Mouse (Mus musculus) kidney, embryonic 14.5 days (tissue): Measurements from ENCODE around the gene Ephb2. TPM values are rescaled to one million over a fixed set of nuclear protein-coding genes. Genes with fewer than 3 reads are reported as not detected.

Experiments used
- ATAC-seq: fragments of 200-750 bp; cut with Nextera tagmentation; 2 replicates; pipeline ENCODE4 v1.8.0; 2017; ENCODE audit warnings: moderate number of reproducible peaks, mild to moderate bottlenecking, moderate TSS enrichment, moderate library complexity; ENCODE audit not compliant: low FRiP score, low TSS enrichment
- H3K27ac ChIP-seq: fragments of 300-500 bp; sonication (generic); 2 replicates; pipeline ENCODE4 v1.5.1; 2014; ENCODE audit warnings: low read depth, mild to moderate bottlenecking, low read length, moderate library complexity, mixed read lengths
- H3K27me3 ChIP-seq: fragments of 300-500 bp; sonication (generic); 2 replicates; pipeline ENCODE4 v1.6.1; 2014; ENCODE audit warnings: mild to moderate bottlenecking, low read length; ENCODE audit not compliant: control insufficient read depth, insufficient read depth
- H3K36me3 ChIP-seq: fragments of 300-500 bp; sonication (generic); 2 replicates; pipeline ENCODE4 v1.6.1; 2014; ENCODE audit warnings: low read length, mixed read lengths; ENCODE audit not compliant: control insufficient read depth, insufficient read depth
- H3K4me1 ChIP-seq: fragments of 300-500 bp; sonication (generic); 2 replicates; pipeline ENCODE4 v1.6.1; 2014; ENCODE audit warnings: low read length, mixed read lengths; ENCODE audit not compliant: control insufficient read depth, insufficient read depth
- H3K4me2 ChIP-seq: fragments of 300-500 bp; sonication (generic); replicated peaks from 2 replicates; pipeline ENCODE4 v1.6.1; 2014; ENCODE audit warnings: low read depth, mild to moderate bottlenecking, low read length
- H3K4me3 ChIP-seq: fragments of 300-500 bp; sonication (generic); 2 replicates; pipeline ENCODE4 v1.5.1; 2014; ENCODE audit warnings: mild to moderate bottlenecking, low read length
- H3K9ac ChIP-seq: fragments of 300-500 bp; sonication (generic); 2 replicates; pipeline ENCODE4 v1.6.1; 2014; ENCODE audit warnings: low read depth, mild to moderate bottlenecking, low read length, moderate library complexity
- H3K9me3 ChIP-seq: fragments of 300-500 bp; sonication (generic); 2 replicates; pipeline ENCODE4 v1.6.1; 2016; ENCODE audit warnings: low read length; ENCODE audit not compliant: control insufficient read depth
- WGBS: fragments of 180-500 bp; shearing (Covaris S2); extraction: QIAGEN DNeasy Blood & Tissue Kit; methylation state at CpG from one replicate; pipeline ENCODE4 v1.1.7; 2014; 5-methylcytosine and 5-hydroxymethylcytosine counted together
- polyA plus RNA-seq: library from polyadenylated mRNA; unstranded; fragments of >200 nt; fragmentation: Nextera tagmentation; extraction: Ambion mirVana; gene quantifications from 2 replicates; pipeline ENCODE4 v1.2.1, GENCODE M21; 2014

Gene Ephb2
- polyA plus RNA-seq, 1 experiment from 2014 or later, result 9.1 TPM

GRCm38 (mm10) chr4:136695696-136696095 is 140.1 kb downstream of the Ephb2 start:
- H3K27ac ChIP-seq, result no peak overlapping the region
- no peak overlapping the region for H3K4me3 ChIP-seq
- no peaks in the 10 kb centered on the region; the same call in 1 of the 2 replicates for H3K9me3 ChIP-seq
- WGBS, result 93% methylated on average over 9 of the region's 9 CpGs
- H3K27me3 ChIP-seq, result no peaks in the 10 kb centered on the region
- no peak for ATAC-seq
- 0 out of 2 replicates have a peak, but pooled peaks cover 3% of the 10 kb centered on the region for H3K4me1 ChIP-seq
- peaks cover 27% of the 10 kb centered on the region for H3K36me3 ChIP-seq
- no peak overlapping the region for H3K9ac ChIP-seq
- no peak overlapping the region for H3K4me2 ChIP-seq

- H3K36me3 ChIP-seq, result peaks cover 26% of the 10 kb centered on the region
- H3K9me3 ChIP-seq, result no peaks in the 10 kb centered on the region; the same call in 1 of the 2 replicates
- H3K9ac ChIP-seq, result no peak overlapping the region
- no peak for ATAC-seq
- peaks cover 11% of the 10 kb centered on the region; the same call in 1 of the 2 replicates for H3K4me1 ChIP-seq
- H3K27ac ChIP-seq, result no peak overlapping the region
- no peak overlapping the region for H3K4me2 ChIP-seq
- 90% methylated on average over 12 of the region's 12 CpGs for WGBS
- no peaks in the 10 kb centered on the region for H3K27me3 ChIP-seq
- H3K4me3 ChIP-seq, result no peak overlapping the region
Measured at GRCm38 (mm10) chr4:136690034-136690433, 145.8 kb downstream of the Ephb2 start.

- Histone ChIP-seq H3K27me3 (no peaks in the 10 kb centered on the region), H3K4me2 (no peak overlapping the region), H3K36me3 (peaks cover 10% of the 10 kb centered on the region; the same call in 1 of the 2 replicates), H3K9ac (no peak overlapping the region), H3K9me3 (no peaks in the 10 kb centered on the region; the same call in 1 of the 2 replicates), H3K4me1 (peaks cover 16% of the 10 kb centered on the region; the same call in 1 of the 2 replicates), H3K4me3 (no peak overlapping the region), H3K27ac (no peak overlapping the region)
- ATAC-seq, result no peak
- WGBS, result 72% methylated on average over 4 of the region's 4 CpGs
Measured at GRCm38 (mm10) chr4:136688113-136688512, 147.7 kb downstream of the Ephb2 start.

- no peak overlapping the region for H3K9ac ChIP-seq
- H3K36me3 ChIP-seq, result no peaks in the 10 kb centered on the region; the same call in 1 of the 2 replicates
- ATAC-seq, result peak; percentile 82
Measured at GRCm38 (mm10) chr4:136685431-136685869, 150.3 kb downstream of the Ephb2 start.

GRCm38 (mm10) chr4:136684485-136684884 is 151.3 kb downstream of the Ephb2 start:
- no peaks in the 10 kb centered on the region for H3K9me3 ChIP-seq
- H3K4me1 ChIP-seq, result peaks cover 20% of the 10 kb centered on the region; the same call in 1 of the 2 replicates
- H3K4me2 ChIP-seq, result no peak overlapping the region
- no peaks in the 10 kb centered on the region for H3K27me3 ChIP-seq
- H3K27ac ChIP-seq, result no peak overlapping the region
- H3K4me3 ChIP-seq, result no peak overlapping the region
- H3K36me3 ChIP-seq, result no peaks in the 10 kb centered on the region
- no peak overlapping the region for H3K9ac ChIP-seq
- ATAC-seq, result 0 out of 2 replicates have a peak, but pooled peaks have one; percentile 11
- WGBS, result 84% methylated on average over 6 of the region's 6 CpGs

More at GRCm38 (mm10) chr4:136685431-136685869, 150.3 kb downstream of the Ephb2 start:
- Histone ChIP-seq H3K27ac (no peak overlapping the region), H3K27me3 (no peaks in the 10 kb centered on the region), H3K4me1 (peaks cover 20% of the 10 kb centered on the region; the same call in 1 of the 2 replicates), H3K4me2 (no peak overlapping the region), H3K9me3 (no peaks in the 10 kb centered on the region), H3K4me3 (no peak overlapping the region)
- 11% methylated on average over 10 of the region's 10 CpGs for WGBS

- H3K4me3 ChIP-seq, result no peak overlapping the region
- no peak overlapping the region for H3K27ac ChIP-seq
- 58% methylated on average over 14 of the region's 14 CpGs for WGBS
- no peak for ATAC-seq
- H3K27me3 ChIP-seq, result no peaks in the 10 kb centered on the region
- H3K4me2 ChIP-seq, result no peak overlapping the region
- H3K36me3 ChIP-seq, result no peaks in the 10 kb centered on the region
- H3K9me3 ChIP-seq, result no peaks in the 10 kb centered on the region
- H3K4me1 ChIP-seq, result peaks cover 14% of the 10 kb centered on the region; the same call in 1 of the 2 replicates
- no peak overlapping the region for H3K9ac ChIP-seq
Measured at GRCm38 (mm10) chr4:136680641-136681040, 155.1 kb downstream of the Ephb2 start.

- no peak for ATAC-seq
- no peak overlapping the region for H3K4me2 ChIP-seq
- H3K9ac ChIP-seq, result no peak overlapping the region
- H3K36me3 ChIP-seq, result 0 out of 2 replicates have a peak, but pooled peaks cover 5% of the 10 kb centered on the region
- 85% methylated on average over 8 of the region's 8 CpGs for WGBS
- H3K9me3 ChIP-seq, result no peaks in the 10 kb centered on the region
- no peak overlapping the region for H3K27ac ChIP-seq
- H3K27me3 ChIP-seq, result no peaks in the 10 kb centered on the region
- H3K4me1 ChIP-seq, result 0 out of 2 replicates have a peak, but pooled peaks cover 4% of the 10 kb centered on the region
- no peak overlapping the region for H3K4me3 ChIP-seq
Measured at GRCm38 (mm10) chr4:136679221-136679620, 156.6 kb downstream of the Ephb2 start.

- no peak for ATAC-seq
- Histone ChIP-seq H3K27ac (no peak overlapping the region), H3K4me3 (no peak overlapping the region), H3K27me3 (no peaks in the 10 kb centered on the region), H3K4me1 (0 out of 2 replicates have a peak, but pooled peaks cover 4% of the 10 kb centered on the region), H3K36me3 (0 out of 2 replicates have a peak, but pooled peaks cover 5% of the 10 kb centered on the region), H3K9me3 (no peaks in the 10 kb centered on the region), H3K4me2 (no peak overlapping the region), H3K9ac (no peak overlapping the region)
- WGBS, result 6% methylated on average over 3 of the region's 3 CpGs
Measured at GRCm38 (mm10) chr4:136678480-136678879, 157.3 kb downstream of the Ephb2 start.

GRCm38 (mm10) chr4:136675439-136675838 is 160.3 kb downstream of the Ephb2 start:
- 89% methylated on average over 9 of the region's 9 CpGs for WGBS
- ATAC-seq, result no peak
- H3K9ac ChIP-seq, result no peak overlapping the region

More at GRCm38 (mm10) chr4:136675439-136675838, 160.3 kb downstream of the Ephb2 start:
- Histone ChIP-seq H3K27me3 (no peaks in the 10 kb centered on the region), H3K9me3 (no peaks in the 10 kb centered on the region), H3K4me2 (no peak overlapping the region), H3K4me1 (no peaks in the 10 kb centered on the region), H3K36me3 (peaks cover 16% of the 10 kb centered on the region; the same call in 1 of the 2 replicates), H3K4me3 (no peak overlapping the region), H3K27ac (no peak overlapping the region)
